Mouse (Mus musculus) splenic B cell, adult 2 months (primary cell): ENCODE results near the gene Bcl2l14.

Experiments
- DNase-seq: peaks from one replicate; pipeline ENCODE4 v3.0.0-alpha.2; 2011; ENCODE audit warnings: low read depth, low spot score
- H3K27me3 ChIP-seq: 2 replicates; pipeline ENCODE4 v1.6.1; 2012; ENCODE audit warnings: mild to moderate bottlenecking, low read length, moderate library complexity, mixed read lengths; ENCODE audit not compliant: control insufficient read depth, poor library complexity, insufficient read depth, severe bottlenecking
- H3K36me3 ChIP-seq: 2 replicates; pipeline ENCODE4 v1.6.1; 2012; ENCODE audit warnings: mild to moderate bottlenecking, low read length, moderate library complexity, mixed read lengths; ENCODE audit not compliant: control insufficient read depth, poor library complexity, insufficient read depth, severe bottlenecking

The Bcl2l14 gene

GRCm38 (mm10) chr6:134385931-134386330 is 10.2 kb upstream of the Bcl2l14 start:
- DNase-seq: no peak
- no peaks in the 10 kb centered on the region for H3K27me3 ChIP-seq
- H3K36me3 ChIP-seq: no peaks in the 10 kb centered on the region

- H3K27me3 ChIP-seq: no peaks in the 10 kb centered on the region
- no peaks in the 10 kb centered on the region for H3K36me3 ChIP-seq
- DNase-seq: no peak
Measured at GRCm38 (mm10) chr6:134387396-134387795, 8.7 kb upstream of the Bcl2l14 start.

DNA sequence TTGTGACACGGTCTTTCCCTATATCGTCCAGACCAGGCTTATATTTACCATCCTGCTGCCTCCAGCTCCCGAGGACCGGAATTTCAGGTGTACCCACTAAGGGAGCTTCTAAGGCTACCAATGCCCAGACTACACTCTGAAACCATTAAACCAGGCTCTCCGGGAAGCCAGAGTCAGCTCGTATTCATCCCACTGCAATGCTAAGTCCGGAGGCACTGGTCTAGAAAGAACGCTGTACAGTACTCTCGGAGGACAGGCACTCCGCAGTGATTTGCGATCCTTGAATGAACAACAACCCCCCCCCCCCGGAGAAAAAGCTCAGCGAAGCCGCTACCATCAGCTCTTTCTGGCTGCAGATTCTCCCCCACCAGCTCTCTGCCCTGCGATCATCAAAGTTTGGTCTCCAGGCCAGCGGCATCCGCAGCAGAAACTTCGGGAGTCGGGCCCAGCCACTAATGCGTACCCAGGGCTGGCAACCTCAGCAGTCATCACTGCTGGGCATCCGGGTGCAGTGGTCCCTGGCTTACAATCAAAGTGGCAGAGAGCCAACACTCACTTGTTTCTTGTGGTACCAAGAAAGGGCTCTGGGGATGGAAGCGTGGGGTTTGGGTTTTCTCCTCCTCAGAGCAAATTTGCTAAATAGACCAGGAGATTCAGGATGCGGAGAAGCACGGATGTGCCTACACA is 7.6 kb upstream of the Bcl2l14 start:
- DNase-seq: no peak
- H3K36me3 ChIP-seq: no peaks in the 10 kb centered on the region
- H3K27me3 ChIP-seq: no peaks in the 10 kb centered on the region

- peak; percentile 83 for DNase-seq
- no peaks in the 10 kb centered on the region for H3K27me3 ChIP-seq
- H3K36me3 ChIP-seq: no peaks in the 10 kb centered on the region
Measured at GRCm38 (mm10) chr6:134389248-134389891, 6.7 kb upstream of the Bcl2l14 start.

- Histone ChIP-seq H3K27me3 (no peaks in the 10 kb centered on the region), H3K36me3 (no peaks in the 10 kb centered on the region)
- no peak for DNase-seq
Measured at GRCm38 (mm10) chr6:134389917-134390316, 6.2 kb upstream of the Bcl2l14 start.

- Histone ChIP-seq H3K36me3 (no peaks in the 10 kb centered on the region), H3K27me3 (no peaks in the 10 kb centered on the region)
- DNase-seq: no peak
Measured at GRCm38 (mm10) chr6:134390837-134391236, 5.3 kb upstream of the Bcl2l14 start.

GRCm38 (mm10) chr6:134402914-134403683 is 7.0 kb downstream of the Bcl2l14 start:
- DNase-seq: peak; percentile 74
- Histone ChIP-seq H3K27me3 (no peaks in the 10 kb centered on the region), H3K36me3 (no peaks in the 10 kb centered on the region)

GRCm38 (mm10) chr6:134403684-134404070 is 7.6 kb downstream of the Bcl2l14 start:
- Histone ChIP-seq H3K36me3 (no peaks in the 10 kb centered on the region), H3K27me3 (no peaks in the 10 kb centered on the region)
- DNase-seq: no peak

- no peaks in the 10 kb centered on the region; the same call in 1 of the 2 replicates for H3K27me3 ChIP-seq
- no peaks in the 10 kb centered on the region for H3K36me3 ChIP-seq
- no peak for DNase-seq
Measured at GRCm38 (mm10) chr6:134407226-134407625, 11.1 kb downstream of the Bcl2l14 start.

DNA sequence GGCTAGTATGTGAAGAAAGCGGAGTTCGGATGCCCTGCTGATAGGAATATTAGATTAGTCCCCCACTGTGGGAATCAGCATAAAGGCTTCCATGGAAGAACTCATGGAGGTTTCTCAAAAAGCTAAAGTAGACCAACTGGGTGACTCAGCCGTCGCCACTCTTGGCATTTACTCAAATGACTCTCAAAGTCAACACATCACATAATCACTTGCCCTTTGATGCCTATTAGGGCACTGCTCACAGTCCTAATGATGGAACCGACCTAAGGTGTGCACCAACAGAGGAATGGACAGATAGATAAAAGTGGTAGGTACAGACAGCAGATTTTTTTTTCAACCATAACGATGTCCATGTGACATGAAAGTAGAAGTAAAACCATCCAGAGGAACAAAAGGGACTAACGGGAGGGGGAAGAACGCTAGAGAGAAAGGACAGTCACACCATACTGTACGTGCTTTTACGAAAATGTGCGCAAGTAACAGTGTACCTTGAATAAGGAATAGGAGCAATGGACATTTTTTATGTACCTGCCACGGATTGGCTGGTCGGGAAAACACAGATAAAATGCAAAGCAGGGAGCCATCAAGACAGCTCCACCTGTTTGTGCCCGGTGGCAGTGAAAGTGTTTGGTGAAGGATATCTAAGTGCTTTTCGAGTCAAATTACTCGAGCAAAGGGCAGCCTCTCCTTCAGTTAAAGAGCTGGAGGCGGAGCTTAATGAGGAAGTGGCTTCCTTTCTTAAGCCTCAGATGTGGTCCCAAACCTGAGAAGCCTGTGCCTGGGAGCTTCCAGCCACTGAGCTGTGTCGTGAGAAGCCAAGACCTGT is 17.8 kb downstream of the Bcl2l14 start:
- H3K27me3 ChIP-seq: no peaks in the 10 kb centered on the region; the same call in 1 of the 2 replicates
- peak; percentile 43 for DNase-seq
- H3K36me3 ChIP-seq: no peaks in the 10 kb centered on the region

GRCm38 (mm10) chr6:134414532-134414883 is 18.4 kb downstream of the Bcl2l14 start:
- Histone ChIP-seq H3K36me3 (no peaks in the 10 kb centered on the region), H3K27me3 (no peaks in the 10 kb centered on the region; the same call in 1 of the 2 replicates)
- no peak for DNase-seq

- no peak for DNase-seq
- Histone ChIP-seq H3K36me3 (no peaks in the 10 kb centered on the region), H3K27me3 (no peaks in the 10 kb centered on the region)
Measured at GRCm38 (mm10) chr6:134416556-134417105, 20.5 kb downstream of the Bcl2l14 start.

DNA sequence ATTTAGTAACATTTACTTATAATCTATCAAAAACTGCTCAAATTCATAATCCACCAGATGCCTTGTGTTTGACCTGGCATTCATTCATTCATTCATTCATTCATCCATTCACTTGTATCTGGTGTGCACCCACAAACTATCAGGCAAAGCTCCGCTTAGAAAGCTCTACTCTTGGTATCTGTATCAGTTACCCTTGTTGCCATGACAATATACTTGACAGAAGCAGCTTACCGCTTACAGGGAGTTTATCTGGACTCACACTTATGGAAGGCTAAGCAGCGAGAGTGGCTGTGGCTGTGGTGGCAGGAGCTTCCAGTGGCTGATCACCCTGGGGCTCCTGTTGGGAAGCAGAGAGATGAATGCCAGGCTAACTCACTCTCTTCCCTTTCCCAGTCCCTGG is 21.8 kb downstream of the Bcl2l14 start:
- no peaks in the 10 kb centered on the region for H3K27me3 ChIP-seq
- H3K36me3 ChIP-seq: no peaks in the 10 kb centered on the region
- no peak for DNase-seq

DNA sequence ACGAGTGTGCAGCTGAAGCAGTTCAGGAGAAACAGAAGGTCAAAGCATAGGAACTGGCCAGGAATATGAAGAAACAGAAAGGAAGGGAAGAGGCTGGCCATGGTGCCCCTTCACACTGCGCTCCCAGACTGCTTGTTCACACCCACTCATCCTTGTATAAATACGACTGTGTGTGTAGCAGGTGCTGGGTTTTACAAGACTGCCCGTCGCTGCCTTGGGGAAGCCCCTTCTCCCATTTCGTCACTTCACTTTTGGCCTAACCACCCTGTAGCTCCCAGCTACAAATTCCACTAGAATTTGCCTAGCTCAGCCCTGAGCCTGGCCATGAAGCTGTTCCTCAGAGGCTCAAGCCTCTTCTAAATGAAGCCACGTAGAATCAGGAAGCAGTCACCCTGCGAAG is 24.3 kb downstream of the Bcl2l14 start:
- H3K36me3 ChIP-seq: no peaks in the 10 kb centered on the region
- no peak for DNase-seq
- H3K27me3 ChIP-seq: no peaks in the 10 kb centered on the region
